Mouse (Mus musculus) forebrain, embryonic 11.5 days (tissue): ENCODE measurements around the gene Ip6k1. TPM values are rescaled to one million over a fixed set of nuclear protein-coding genes. Genes with fewer than 3 reads are reported as not detected.
A peak's percentile ranks its signal among the peaks of the same experiment; 100 is the strongest.

Experiments used
- ATAC-seq: fragments of 200-750 bp; cut with Nextera tagmentation; replicated peaks from 2 replicates; pipeline ENCODE4 v1.8.0; 2017; ENCODE audit warnings: moderate TSS enrichment; ENCODE audit not compliant: low FRiP score
- DNase-seq: peaks from one replicate; pipeline ENCODE4 v3.0.0-alpha.2; 2017; ENCODE audit warnings: low spot score
- H3K27ac ChIP-seq: fragments of 300-500 bp; sonication (generic); 2 replicates; pipeline ENCODE4 v1.5.1; 2014; ENCODE audit warnings: low read depth, low read length
- H3K27me3 ChIP-seq: fragments of 300-500 bp; sonication (generic); 2 replicates; pipeline ENCODE4 v1.6.1; 2014; ENCODE audit warnings: mild to moderate bottlenecking, low read length, mixed read lengths; ENCODE audit not compliant: control insufficient read depth, insufficient read depth
- H3K36me3 ChIP-seq: fragments of 300-500 bp; sonication (generic); 2 replicates; pipeline ENCODE4 v1.6.1; 2014; ENCODE audit warnings: mild to moderate bottlenecking, low read length, moderate library complexity, mixed read lengths; ENCODE audit not compliant: control insufficient read depth, insufficient read depth
- H3K4me1 ChIP-seq: fragments of 300-500 bp; sonication (generic); replicated peaks from 2 replicates; pipeline ENCODE4 v1.6.1; 2014; ENCODE audit warnings: low read length, mixed read lengths; ENCODE audit not compliant: control insufficient read depth, insufficient read depth
- H3K4me2 ChIP-seq: fragments of 300-500 bp; sonication (generic); 2 replicates; pipeline ENCODE4 v1.6.1; 2014; ENCODE audit warnings: low read depth, mild to moderate bottlenecking, low read length, moderate library complexity, mixed read lengths; ENCODE audit not compliant: severe bottlenecking
- H3K4me3 ChIP-seq: fragments of 300-500 bp; sonication (generic); 2 replicates; pipeline ENCODE4 v1.5.1; 2014; ENCODE audit warnings: low read depth, low read length
- H3K9ac ChIP-seq: fragments of 300-500 bp; sonication (generic); 2 replicates; pipeline ENCODE4 v1.6.1; 2014; ENCODE audit warnings: low read length
- H3K9me3 ChIP-seq: fragments of 300-500 bp; sonication (generic); 2 replicates; pipeline ENCODE4 v1.6.1; 2016; ENCODE audit warnings: low read length, mixed read lengths; ENCODE audit not compliant: control insufficient read depth
- WGBS: fragments of 180-500 bp; shearing (Covaris S2); extraction: QIAGEN DNeasy Blood & Tissue Kit; methylation state at CpG from one replicate; pipeline ENCODE4 v1.1.7; 2014; 5-methylcytosine and 5-hydroxymethylcytosine counted together
- polyA plus RNA-seq: library from polyadenylated mRNA; unstranded; fragments of >200 nt; fragmentation: Nextera tagmentation; extraction: Ambion mirVana; gene quantifications from 2 replicates; pipeline ENCODE4 v1.2.1, GENCODE M21; 2014

The Ip6k1 gene
- polyA plus RNA-seq, 1 experiment from 2014 or later: 43.3 TPM

DNA sequence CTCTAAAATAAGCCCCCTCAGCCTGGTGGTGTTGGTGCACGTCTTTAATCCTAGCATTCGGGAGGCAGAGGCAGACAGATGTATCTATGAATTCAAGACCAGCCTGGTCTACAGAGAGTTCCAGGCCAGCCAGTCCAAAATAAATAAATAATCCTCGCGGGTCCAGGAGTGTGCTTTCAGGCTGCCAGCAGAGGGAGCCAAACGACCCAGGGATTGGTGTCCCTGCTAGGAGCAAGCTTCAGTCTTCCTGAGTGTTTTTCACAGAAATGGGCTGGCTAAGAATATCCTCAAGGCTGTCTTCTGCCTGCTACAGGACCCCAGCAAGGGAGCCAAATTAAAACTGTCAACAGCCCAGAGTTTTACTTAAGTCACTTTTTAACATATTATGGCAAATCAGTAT is 38.6 kb upstream of the Ip6k1 start:
- 27% methylated on average over 5 of the region's 5 CpGs for WGBS
- no peaks in the 10 kb centered on the region; the same call in 1 of the 2 replicates for H3K36me3 ChIP-seq

GRCm38 (mm10) chr9:107964681-107965080 is 37.6 kb upstream of the Ip6k1 start:
- WGBS: 97% methylated on average over 9 of the region's 9 CpGs
- Histone ChIP-seq H3K9me3 (no peaks in the 10 kb centered on the region), H3K36me3 (no peaks in the 10 kb centered on the region; the same call in 1 of the 2 replicates)

More for the DNA sequence above, 38.6 kb upstream of the Ip6k1 start:
- Histone ChIP-seq H3K27me3 (no peaks in the 10 kb centered on the region), H3K4me3 (no peak overlapping the region), H3K9ac (no peak overlapping the region), H3K9me3 (no peaks in the 10 kb centered on the region), H3K4me1 (0 out of 2 replicates have a peak, but pooled peaks cover 2% of the 10 kb centered on the region), H3K4me2 (no peak overlapping the region), H3K27ac (no peak overlapping the region)
- no peak for ATAC-seq
- peak; percentile 91 for DNase-seq

GRCm38 (mm10) chr9:107966676-107967075 is 35.6 kb upstream of the Ip6k1 start:
- Histone ChIP-seq H3K27ac (no peak overlapping the region), H3K4me3 (no peak overlapping the region), H3K9me3 (no peaks in the 10 kb centered on the region), H3K9ac (no peak overlapping the region), H3K4me1 (0 out of 2 replicates have a peak, but pooled peaks cover under 1% of the 10 kb centered on the region), H3K36me3 (peaks cover 5% of the 10 kb centered on the region; the same call in 1 of the 2 replicates), H3K4me2 (no peak overlapping the region), H3K27me3 (no peaks in the 10 kb centered on the region)
- WGBS: 92% methylated on average over 10 of the region's 10 CpGs
- DNase-seq: no peak
- no peak for ATAC-seq

More at GRCm38 (mm10) chr9:107964681-107965080, 37.6 kb upstream of the Ip6k1 start:
- DNase-seq: no peak
- Histone ChIP-seq H3K27ac (no peak overlapping the region), H3K27me3 (no peaks in the 10 kb centered on the region), H3K9ac (no peak overlapping the region), H3K4me2 (no peak overlapping the region), H3K4me1 (0 out of 2 replicates have a peak, but pooled peaks cover 2% of the 10 kb centered on the region), H3K4me3 (no peak overlapping the region)
- no peak for ATAC-seq

- Histone ChIP-seq H3K9ac (no peak overlapping the region), H3K9me3 (no peaks in the 10 kb centered on the region), H3K27ac (no peak overlapping the region), H3K4me3 (no peak overlapping the region), H3K27me3 (no peaks in the 10 kb centered on the region), H3K4me1 (no peaks in the 10 kb centered on the region), H3K4me2 (no peak overlapping the region), H3K36me3 (peaks cover 5% of the 10 kb centered on the region; the same call in 1 of the 2 replicates)
- 86% methylated on average over 6 of the region's 6 CpGs for WGBS
- DNase-seq (no peak), ATAC-seq (no peak)
Observed at GRCm38 (mm10) chr9:107967437-107967836, 34.9 kb upstream of the Ip6k1 start.

- peaks cover 5% of the 10 kb centered on the region; the same call in 1 of the 2 replicates for H3K36me3 ChIP-seq
- no peak overlapping the region for H3K4me3 ChIP-seq
- no peak overlapping the region for H3K4me2 ChIP-seq
- WGBS: 92% methylated on average over 7 of the region's 7 CpGs
- H3K9me3 ChIP-seq: no peaks in the 10 kb centered on the region
- no peak overlapping the region for H3K9ac ChIP-seq
- DNase-seq (no peak), ATAC-seq (no peak)
- H3K27me3 ChIP-seq: no peaks in the 10 kb centered on the region
- H3K4me1 ChIP-seq: no peaks in the 10 kb centered on the region
- no peak overlapping the region for H3K27ac ChIP-seq
Observed at GRCm38 (mm10) chr9:107968531-107968930, 33.8 kb upstream of the Ip6k1 start.

GRCm38 (mm10) chr9:107970311-107970710 is 32.0 kb upstream of the Ip6k1 start:
- no peak for ATAC-seq
- Histone ChIP-seq H3K4me1 (no peaks in the 10 kb centered on the region), H3K9ac (no peak overlapping the region), H3K36me3 (peaks cover 5% of the 10 kb centered on the region; the same call in 1 of the 2 replicates), H3K4me2 (no peak overlapping the region), H3K4me3 (no peak overlapping the region), H3K27me3 (no peaks in the 10 kb centered on the region), H3K27ac (no peak overlapping the region), H3K9me3 (no peaks in the 10 kb centered on the region)
- DNase-seq: no peak
- WGBS: 93% methylated on average over 5 of the region's 5 CpGs

- 85% methylated on average over 8 of the region's 8 CpGs for WGBS
- no peaks in the 10 kb centered on the region for H3K27me3 ChIP-seq
- H3K9me3 ChIP-seq: no peaks in the 10 kb centered on the region
- no peak overlapping the region for H3K9ac ChIP-seq
- no peak overlapping the region for H3K4me2 ChIP-seq
- DNase-seq: no peak
- H3K4me1 ChIP-seq: no peaks in the 10 kb centered on the region
- no peak overlapping the region for H3K4me3 ChIP-seq
- H3K36me3 ChIP-seq: peaks cover 5% of the 10 kb centered on the region; the same call in 1 of the 2 replicates
- no peak for ATAC-seq
- no peak overlapping the region for H3K27ac ChIP-seq
Observed at GRCm38 (mm10) chr9:107971690-107972541, 30.4 kb upstream of the Ip6k1 start.

DNA sequence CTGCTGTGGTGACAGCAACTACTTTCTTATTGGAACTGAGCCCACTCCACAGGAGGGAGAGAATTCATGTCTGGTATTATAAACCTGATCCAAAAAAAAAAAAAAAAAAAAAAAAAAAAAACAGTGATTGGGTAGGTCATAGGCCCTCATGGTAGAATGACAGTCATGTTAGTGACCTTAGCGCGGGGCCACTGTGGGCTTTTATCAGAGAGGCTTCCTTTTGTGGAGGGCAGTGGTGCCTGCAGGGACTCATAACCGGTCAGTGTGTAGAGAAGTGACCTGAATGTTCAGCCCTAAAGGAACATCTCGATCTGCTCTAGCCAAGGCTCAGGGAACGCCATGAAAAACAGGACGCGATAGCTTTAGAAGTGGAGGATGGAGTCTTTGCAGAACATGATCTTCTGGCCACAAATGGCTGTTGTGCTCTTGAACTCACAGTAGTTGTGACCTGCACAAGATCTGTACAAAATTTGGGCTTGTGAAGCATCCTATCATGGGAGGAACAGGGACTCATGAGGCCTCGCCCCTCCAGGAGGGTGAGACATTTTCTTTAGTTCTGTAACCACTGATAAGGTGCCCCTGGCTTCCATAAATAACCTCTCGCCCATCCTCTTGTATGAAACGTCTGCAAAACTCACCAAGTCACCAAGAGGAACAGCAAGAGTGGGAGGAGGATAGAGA is 27.7 kb upstream of the Ip6k1 start:
- Histone ChIP-seq H3K4me2 (no peak overlapping the region), H3K4me1 (no peaks in the 10 kb centered on the region), H3K27ac (peak overlapping the region; percentile 14; the same call in 1 of the 2 replicates), H3K36me3 (peaks cover 5% of the 10 kb centered on the region; the same call in 1 of the 2 replicates), H3K4me3 (no peak overlapping the region), H3K9me3 (no peaks in the 10 kb centered on the region), H3K9ac (no peak overlapping the region), H3K27me3 (no peaks in the 10 kb centered on the region)
- ATAC-seq (no peak), DNase-seq (no peak)
- 85% methylated on average over 10 of the region's 10 CpGs for WGBS
